Mouse (Mus musculus): ENCODE measurements at regions not wholly inside any gene's neighbourhood (a gene's known extent, or its start where the extent isn't known, plus 50 kb on each side); places are given as distances from the start of the nearest gene placed in this dataset.

DNA sequence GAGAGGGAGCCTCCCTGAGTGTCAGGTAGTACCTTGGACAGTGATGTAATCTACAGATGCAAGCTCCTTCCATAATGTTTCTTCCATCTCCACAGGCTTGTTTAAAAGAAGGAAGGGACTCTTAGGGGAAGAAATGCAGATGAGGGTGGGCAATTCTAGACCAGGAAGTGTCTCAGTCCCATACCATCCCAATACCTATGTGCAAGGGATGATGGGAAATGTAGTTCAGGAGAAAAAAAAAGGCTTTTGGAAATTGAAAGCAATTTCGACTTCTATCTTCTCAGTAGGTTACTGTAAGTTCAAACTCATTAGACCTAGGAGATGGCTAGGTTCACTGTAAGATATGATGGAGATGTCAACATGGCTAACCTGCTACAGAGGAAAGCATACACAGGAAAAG lies 68.3 kb downstream of the Cd83 start:
- no peak for DNase-seq (ENCODE audit: low spot score)

DNA sequence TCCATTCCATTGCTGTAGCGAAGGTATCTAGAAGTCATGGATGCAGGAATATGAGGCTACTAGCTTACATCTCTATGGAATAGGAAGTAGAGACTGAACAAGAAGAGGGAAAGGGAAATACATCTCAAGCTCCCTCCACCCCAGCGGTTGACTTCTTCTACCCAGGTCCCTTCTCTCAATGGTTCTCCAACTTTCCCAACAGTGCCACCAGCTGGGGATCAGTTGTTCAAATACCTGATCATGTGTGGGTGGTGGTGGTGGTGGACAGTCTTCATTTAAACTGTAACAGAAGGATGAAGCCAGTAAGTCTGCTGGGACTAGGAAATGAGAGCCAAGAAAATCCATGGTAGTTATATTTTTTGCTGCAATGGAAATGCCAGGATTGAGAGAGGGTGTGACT lies 70.4 kb downstream of the Cd83 start:
- no peak for DNase-seq (ENCODE audit: low spot score)

DNA sequence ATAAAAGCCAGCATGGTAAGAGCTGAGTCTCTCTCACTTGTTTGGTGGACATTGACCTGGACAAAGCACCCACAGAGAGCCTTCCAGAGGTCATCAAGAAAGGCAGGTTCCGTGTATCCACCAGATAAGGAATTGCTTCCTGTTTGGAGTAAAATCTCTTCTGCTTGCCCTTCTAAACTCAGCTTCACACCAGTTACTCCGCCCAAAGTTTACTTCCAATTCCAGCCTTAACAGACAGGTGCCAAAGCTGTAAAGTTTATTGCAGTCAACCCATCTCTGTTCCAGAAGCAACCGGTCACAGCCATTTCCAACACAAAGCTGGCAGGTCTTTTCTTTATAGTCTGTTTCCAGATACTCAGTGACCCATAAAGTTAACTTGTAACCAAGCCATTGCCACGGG lies 76.4 kb downstream of the Cd83 start:
- peak; percentile 71 for DNase-seq (ENCODE audit: low spot score)

DNA sequence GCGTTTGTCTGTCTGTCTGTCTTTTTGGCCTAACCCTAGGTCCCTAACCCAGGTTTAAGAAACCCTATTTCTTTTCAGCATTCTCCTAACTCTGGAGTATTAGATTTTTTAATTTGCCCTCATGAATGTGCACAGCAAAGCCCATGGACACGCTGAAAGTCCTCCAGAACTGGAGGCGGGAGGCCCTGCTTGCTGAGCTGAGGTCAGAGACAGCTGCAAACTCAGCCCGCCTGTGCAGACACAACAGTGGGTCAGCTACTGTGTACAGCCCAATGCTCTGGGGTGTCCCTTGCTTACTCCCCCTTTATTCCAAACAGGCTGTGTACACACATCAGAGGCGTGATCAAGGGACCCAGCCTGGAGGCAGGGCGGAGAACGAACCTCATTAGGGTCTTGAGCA lies 76.8 kb downstream of the Cd83 start:
- DNase-seq (ENCODE audit: low spot score) = no peak

DNA sequence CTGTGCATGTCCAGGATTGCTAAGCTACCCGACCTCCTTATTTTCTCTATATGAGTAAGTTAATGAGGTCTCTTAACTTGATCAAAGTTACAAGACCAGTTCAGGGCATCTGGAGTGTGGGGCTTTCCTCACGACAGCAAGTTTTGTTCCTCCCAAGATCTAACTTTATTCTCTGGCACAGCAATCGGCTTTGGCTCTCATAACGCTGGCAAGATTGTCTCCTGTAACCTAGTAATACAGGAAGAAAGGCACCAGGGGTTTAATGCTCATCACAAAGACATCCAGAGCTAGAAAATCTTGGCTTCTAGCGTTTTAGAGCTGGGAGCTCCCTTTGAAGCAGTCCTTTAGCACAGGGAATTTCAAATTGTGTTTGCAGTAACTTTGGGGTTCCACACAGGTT lies 77.5 kb downstream of the Cd83 start:
- DNase-seq (ENCODE audit: low spot score) = no peak

DNA sequence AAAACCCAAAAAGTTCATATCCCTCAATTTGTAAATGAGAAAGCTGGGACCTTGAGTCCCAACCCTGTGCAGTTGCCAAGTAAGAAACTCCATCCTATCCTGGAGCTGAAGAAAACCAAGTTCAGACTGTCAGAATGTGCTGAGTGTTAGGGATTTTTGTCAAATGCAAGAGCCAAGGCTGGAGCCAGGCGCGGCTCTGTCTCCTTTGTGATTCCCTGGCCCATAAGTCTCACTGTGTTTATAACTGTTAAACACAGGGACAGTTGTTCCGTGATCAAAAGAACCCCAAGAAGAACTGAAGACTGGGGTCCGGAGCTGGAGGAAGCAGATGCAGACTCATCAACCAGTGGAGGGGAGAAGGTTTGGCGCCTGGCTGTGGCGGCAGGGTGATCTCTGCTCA lies 78.0 kb downstream of the Cd83 start:
- DNase-seq (ENCODE audit: low spot score) = no peak

DNA sequence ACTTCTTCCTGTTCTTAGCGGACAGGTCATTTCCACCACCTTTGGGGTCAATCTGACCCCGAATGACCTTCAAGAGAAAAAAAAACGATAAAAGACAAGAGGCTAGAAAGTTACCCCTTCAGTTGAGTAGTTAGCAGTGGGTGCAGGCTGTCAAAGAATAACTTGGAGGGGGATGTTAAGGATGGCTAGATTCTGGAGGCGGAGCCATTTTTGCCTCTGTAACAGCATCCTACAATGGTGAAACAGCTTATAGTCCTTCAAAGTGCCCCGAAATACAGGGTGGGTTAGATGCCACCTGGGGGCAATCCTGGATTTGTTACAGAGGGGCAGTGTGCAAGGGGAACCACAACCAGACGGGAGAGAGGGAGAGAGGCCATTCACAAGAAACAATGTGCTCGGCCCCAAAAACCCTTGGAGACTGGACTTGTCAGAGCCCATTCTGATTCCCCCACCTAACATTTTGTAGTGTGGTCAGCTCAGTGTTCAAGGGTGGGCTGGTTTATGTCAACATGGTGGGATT lies 79.1 kb downstream of the Cd83 start:
- DNase-seq (ENCODE audit: low spot score) = no peak

DNA sequence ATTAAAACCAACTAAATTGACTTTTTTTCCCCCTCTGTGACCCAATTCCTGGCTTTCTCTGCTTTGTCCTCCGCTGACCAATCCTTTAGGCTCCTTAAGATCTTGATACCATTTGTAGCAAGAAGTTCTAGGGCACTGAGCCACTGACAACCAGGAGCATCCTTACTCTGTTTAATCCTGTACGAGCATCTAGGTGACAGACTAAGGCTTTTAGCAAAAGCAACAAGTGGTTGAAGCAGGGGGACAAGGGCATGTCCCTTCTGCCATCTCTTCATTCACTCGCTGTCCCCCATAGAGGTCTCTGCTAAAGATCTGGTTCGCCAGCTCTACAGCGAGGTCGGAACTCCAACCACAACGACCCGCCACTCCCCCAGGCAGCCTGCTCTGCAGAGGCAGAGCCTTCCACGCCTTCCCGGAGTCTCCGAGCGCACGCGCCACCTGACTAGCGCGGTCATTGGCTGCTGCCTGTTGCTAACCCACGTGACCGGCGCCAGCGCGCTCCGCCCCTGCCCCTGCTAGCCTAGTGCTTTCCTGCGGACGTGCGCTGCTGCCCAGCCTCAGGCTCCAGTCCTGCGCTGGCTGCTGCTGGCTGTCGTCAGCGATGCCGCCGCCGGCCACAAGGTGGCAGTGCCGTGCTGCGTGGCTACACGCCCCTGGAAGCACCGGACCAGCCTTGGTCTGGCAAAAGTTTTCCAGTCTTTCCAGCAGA lies 79.7 kb downstream of the Cd83 start:
- peak; percentile 99 for DNase-seq (ENCODE audit: low spot score)

DNA sequence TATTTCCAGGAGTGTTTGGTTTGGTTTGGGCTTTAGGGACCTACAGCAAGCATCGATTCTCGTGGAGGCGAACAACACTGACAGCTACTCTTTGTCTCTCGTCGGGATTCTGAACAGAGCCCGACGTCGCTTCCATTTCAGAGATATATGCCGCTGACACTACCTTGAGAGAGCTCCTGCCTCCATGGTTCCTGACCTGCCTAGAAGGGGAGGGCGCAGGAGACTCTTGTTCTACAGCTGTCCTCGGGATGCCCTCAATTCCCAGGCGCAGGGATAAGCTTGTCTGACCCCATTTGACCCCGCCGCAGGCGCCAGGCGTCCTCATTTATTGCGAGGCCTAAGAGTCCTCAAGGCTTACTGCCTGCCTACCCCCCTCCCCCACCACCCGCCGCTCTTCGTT lies 80.5 kb downstream of the Cd83 start:
- peak; percentile 68 for DNase-seq (ENCODE audit: low spot score)

DNA sequence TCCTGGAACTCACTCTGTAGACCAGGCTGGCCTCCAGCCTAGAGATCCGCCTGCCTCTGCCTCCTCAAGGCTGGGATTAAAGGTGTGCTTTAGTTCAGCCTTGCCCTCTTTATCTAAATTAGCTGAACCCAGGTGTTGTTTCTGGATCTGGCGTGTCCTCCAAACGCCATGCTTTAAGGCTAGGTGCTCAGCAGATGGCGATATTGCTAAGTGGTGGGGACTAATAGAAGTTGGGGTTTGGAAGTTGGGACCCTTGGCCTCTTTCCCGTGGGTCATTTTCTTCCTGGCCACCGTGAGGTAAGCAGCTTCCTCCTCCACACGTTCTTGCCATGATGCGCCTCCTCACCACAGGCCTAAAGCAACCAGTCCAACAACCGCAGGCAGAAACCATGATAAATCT lies 91.3 kb downstream of the Cd83 start:
- no peak for DNase-seq (ENCODE audit: low spot score)

DNA sequence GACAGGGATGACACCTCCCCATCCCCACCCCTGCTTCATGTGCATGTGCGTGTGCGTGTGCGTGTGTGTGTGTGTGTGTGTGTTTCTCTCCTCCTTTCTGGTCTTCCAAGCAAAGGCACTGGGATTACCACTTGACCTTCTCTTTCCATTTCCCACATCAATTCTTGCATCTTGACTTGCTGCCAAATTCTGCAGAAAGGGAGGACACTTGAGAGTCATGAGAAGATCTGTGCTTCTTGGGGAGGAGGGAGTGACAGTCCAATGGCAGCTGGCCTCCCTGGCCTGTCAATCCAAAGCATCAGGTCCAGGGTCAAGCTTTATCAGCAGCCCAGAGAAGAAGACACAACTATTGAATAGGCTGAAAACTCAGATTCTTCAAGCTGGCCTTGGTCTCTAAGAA lies 102.7 kb downstream of the Cd83 start:
- no peak for DNase-seq (ENCODE audit: low spot score)

DNA sequence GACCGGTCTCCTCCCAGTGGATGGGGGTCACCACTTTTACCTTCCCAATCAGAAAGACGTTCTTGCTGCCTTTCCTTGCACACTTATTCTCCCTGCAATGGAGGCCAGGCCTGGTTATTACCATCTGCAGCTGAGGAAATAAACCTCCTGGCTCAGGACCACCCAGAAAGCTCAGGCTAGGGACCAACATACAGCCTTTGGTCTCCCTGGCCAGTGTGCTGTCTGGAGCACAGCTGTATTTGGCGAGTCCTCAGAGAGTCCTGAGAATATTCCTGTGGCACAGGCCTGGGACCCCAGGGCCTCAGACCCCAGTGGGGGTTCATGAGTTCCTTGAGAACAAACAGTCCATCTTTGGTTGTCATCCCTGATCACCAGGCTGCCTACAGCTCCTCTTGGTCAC lies 107.4 kb downstream of the Cd83 start:
- no peak for DNase-seq (ENCODE audit: low spot score)

DNA sequence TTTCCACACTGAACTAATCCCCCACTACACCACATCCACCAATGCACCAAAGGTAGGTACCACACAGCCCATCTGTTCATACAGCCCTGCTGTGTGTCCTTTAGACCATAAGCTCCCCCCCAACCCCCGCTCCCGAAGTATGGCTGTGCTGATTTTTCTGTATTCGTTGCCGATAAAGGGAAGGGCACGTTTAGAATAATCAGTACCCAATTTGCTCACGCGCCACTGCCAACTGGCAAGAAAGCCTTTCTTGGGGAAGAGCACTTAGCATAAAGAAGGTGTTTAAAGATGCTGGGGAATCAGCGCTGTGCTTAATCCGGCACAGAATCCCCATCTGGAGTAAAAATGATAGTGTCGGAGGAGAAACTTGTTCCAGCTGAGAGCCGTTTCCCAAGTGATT lies 111.4 kb downstream of the Cd83 start:
- no peak for DNase-seq (ENCODE audit: low spot score)

DNA sequence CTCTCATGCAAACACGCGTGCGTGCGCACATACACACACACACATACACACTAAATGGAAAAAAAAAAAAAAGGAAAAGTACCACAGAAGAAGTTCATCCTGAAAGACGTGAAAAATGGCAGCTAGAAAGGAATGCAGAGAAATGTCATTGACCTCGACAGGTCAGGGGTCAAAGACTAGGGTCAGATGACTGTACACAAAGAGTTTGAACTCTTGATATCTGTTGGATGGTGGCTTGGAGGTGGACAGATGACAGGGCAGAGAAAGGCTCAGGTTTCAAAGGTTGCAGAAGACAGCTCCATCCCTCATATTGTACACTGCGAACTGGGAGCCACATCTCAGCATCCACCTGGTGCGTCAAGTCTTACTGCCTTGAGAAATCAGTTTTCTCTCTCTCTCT lies 112.5 kb downstream of the Cd83 start:
- DNase-seq (ENCODE audit: low spot score) = peak; percentile 38

DNA sequence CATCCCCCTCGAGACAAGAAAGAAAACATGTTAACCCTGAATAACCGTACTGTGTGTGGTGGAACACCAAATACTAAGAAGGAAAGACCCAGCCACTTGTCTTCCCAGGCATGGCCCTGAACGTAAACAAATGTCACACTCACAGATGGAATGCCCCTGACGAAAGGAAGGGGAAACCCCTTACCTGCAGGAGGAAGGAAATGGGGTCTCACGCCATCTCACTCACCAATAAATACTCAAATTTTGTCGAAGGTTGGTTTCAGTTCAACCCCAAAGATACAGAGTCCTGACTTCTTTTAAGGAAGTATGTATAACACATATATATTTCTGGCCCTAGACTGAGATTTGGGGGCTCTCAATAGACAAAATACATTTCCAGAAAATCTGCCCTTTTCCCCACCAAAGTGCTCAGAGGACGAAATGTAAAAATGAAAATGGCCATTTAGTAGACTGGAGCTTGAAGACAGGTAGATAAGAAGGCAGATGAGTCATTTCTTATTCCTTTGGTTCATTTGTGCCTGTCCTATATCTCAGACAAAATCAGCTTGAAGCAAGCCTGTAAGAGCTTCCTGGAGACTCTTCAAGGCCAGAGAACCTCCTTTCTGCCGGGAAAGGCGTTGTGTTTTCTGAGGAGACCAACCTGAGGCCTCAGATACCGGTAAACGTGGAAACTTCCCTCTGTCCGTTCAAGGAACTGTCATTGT lies 114.1 kb downstream of the Cd83 start:
- no peak for DNase-seq (ENCODE audit: low spot score)

DNA sequence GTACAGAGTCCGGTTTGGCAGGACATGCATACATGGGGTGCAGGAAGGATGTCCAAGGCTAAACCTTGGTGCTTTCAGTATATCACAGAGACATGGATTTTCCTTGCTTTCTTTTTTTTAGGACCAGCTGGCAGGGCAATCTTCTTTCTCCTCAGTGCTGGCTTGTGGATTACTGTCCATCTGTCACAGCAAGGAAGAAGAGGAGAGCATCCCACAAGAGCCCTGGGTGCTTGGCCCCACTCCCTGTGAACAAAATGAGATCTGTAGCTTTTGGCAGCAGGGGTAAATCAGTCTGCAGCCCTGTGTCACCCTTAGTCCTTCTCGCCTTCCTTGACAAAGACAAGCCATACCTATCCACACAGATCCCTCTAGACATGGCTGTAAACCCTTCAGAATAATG lies 115.5 kb downstream of the Cd83 start:
- DNase-seq (ENCODE audit: low spot score) = no peak

DNA sequence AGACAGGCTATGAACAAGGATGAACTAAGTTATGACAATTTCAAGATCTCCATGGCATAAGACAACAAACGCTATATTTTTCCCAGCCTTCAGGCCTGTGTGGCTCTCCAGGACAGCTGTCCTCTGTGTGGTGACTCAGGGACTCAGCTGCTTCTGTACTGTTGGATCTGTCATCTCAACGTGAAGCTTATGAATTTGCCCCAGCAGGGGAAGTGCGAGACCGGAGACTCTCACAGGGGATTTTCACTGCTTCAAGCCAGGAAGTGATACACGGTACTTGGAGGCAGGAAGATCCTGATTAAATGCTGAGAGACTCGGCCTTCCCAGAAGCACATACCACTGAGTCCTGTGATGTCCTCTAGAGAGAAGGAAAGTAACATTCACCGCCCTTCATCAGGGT lies 116.2 kb downstream of the Cd83 start:
- DNase-seq (ENCODE audit: low spot score) = no peak

DNA sequence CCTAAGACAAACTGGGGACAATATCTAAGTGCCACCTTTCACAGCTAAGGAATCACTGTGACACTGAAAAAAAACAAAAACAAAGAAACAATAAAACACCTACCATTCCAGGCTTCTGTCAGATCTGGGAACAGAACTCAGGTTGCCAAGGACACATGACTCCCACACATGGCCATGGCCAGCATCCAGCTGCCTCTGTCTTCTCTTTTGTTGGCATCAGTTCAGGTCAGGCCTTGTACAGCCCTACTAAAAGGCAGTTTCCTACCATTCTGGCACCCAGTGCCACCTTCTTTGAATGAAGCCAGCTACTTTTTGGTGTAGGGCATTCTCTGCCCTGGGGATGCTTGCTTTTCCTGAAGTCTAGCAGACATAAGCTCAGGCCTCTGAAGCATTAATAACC lies 118.8 kb downstream of the Cd83 start:
- DNase-seq (ENCODE audit: low spot score) = no peak

DNA sequence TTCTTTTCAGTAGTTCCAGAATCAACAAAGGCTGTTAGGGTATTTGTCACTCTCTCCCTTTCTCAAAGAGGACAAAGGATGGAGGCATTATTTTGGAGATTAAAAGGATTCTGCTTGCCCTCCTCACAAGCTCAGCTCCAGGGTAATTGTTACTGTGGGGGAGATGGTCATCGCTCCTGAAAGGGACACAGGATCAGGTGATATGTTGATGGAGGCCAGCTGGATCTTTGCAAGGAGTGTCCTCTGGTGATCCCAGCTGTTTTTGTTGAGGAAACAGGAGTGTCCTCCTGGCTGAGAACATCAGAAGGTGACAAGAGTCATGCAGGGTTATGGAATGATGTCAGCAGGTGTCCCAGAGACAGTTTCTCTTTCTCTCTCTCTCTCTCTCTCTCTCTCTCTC lies 119.7 kb downstream of the Cd83 start:
- no peak for DNase-seq (ENCODE audit: low spot score)

DNA sequence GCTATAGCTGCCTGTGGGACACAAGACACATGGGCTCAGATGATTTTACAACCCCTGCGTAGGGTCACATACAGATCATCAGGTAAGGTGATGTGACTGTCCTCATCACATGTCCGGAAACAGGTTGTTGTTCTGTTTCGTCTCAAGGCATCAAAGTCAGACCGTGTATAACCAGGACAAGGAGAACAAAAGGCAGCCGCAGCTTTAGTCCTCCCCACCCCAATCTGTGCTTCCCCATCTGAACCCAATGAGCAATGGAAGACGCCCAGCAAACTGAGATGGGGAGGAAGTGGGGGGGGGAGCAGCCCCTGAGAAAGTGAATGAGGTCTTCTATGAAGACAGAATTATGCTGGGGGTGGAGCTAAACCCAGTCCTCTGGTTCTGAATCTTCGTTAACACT lies 121.7 kb downstream of the Cd83 start:
- no peak for DNase-seq (ENCODE audit: low spot score)

DNA sequence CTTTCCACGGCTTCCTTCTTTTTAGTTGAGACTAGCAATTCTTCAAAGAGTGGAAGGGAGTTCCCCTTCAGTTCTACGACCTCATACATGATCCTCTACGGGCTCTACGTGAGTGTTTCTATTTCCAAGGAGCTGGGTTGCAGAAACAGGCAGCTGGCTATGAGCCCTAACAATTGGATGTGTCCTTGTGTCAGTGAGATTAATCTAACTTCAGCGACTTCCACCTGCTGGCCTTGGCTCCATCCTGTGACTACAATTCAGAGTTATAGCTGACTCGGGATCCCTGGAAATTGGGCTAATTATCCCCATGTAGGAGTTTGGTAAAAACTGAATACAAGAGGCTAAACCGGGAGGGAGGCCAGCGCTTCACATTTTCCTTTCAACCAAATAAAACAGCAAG lies 122.8 kb downstream of the Cd83 start:
- no peak for DNase-seq (ENCODE audit: low spot score)

DNA sequence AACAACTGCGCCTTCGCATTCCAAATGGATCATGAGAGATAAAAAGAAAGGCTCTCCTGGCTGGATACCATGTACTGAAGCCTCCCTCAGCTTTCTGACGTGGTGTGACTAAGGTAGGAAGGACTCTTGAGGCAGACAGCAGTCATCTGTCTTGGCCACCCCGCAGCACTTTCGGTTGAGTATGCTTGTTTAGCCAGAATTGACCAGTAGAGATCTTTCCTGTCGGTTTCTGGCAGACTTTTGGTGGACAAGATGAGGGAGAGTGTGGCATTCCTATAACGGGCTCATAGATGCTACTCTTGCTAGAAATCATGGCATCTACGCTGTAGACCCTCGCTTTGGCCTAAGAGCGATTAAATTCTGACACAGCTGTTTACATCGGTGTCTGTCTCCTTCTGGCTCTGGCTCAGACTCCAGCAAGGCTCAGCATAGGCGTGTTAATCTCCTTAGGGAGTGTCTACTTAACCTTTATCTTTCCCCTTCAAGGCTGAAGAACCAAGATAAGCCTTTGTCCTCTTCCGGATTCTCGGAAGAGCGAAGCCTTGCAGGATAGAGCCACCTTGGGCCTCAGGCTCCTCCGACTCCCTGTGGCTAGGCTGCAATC lies 123.6 kb downstream of the Cd83 start:
- peak; percentile 54 for DNase-seq (ENCODE audit: low spot score)

DNA sequence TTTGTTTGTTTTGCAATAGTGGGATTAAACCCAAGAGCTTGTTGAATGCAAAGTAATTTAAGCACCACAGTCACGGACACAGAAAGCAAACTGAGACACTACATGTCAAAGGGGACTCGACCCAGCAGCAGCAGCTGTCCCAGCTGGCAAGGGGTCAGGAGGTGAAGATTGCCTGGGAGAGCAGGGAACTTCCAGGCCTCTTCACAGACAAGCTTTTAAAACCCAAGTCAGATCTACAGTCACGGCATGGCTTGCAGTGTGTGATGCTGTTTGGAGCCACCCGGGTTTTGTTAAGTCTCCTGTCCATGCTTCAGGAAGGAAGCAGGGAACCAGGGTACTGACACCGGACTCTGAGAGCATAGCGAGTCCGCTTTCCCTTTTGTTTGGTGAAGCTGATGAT lies 125.4 kb downstream of the Cd83 start:
- DNase-seq (ENCODE audit: low spot score) = peak; percentile 22
